Mouse (Mus musculus) heart, adult 2 months (tissue): ENCODE data around the gene Adpgk. TPM values are rescaled to one million over a fixed set of nuclear protein-coding genes. Genes with fewer than 3 reads are reported as not detected.

Experiments
- DNase-seq, 2 experiments: peaks; one replicate each; pipeline ENCODE4 v3.0.0; 2021
- H3K27ac ChIP-seq: fragments of 200-600 bp; 2 replicates; pipeline ENCODE4 v1.8.1; 2022
- H3K27me3 ChIP-seq: fragments of 200-500 bp; 2 replicates; pipeline ENCODE4 v1.6.1; 2012; ENCODE audit warnings: mild to moderate bottlenecking, low read length, inconsistent platforms, mixed read lengths; ENCODE audit not compliant: control insufficient read depth, insufficient read depth
- H3K36me3 ChIP-seq: fragments of 200-500 bp; 2 replicates; pipeline ENCODE4 v1.6.1; 2012; ENCODE audit warnings: low read length, inconsistent platforms; ENCODE audit not compliant: control insufficient read depth, insufficient read depth
- H3K4me1 ChIP-seq: fragments of 200-500 bp; 2 replicates; pipeline ENCODE4 v1.6.1; 2011; ENCODE audit warnings: low read length; ENCODE audit not compliant: control insufficient read depth, insufficient read depth
- H3K4me3 ChIP-seq: fragments of 200-600 bp; 2 replicates; pipeline ENCODE4 v1.8.1; 2022
- H3K79me2 ChIP-seq: fragments of 200-500 bp; replicated peaks from 2 replicates; pipeline ENCODE4 v1.6.1; 2012; ENCODE audit warnings: mild to moderate bottlenecking, inconsistent platforms, low read length, moderate library complexity, mixed read lengths; ENCODE audit not compliant: control insufficient read depth, insufficient read depth
- H3K9ac ChIP-seq: fragments of 200-500 bp; 2 replicates; pipeline ENCODE4 v1.6.1; 2012; ENCODE audit warnings: low read depth, mild to moderate bottlenecking, control low read depth, inconsistent platforms, low read length, mixed read lengths
- CTCF ChIP-seq: fragments of 200-600 bp; IDR thresholded peaks from 2 replicates; pipeline ENCODE4 v1.8.1; 2022; ENCODE audit warnings: antibody characterized with exemption, mild to moderate bottlenecking, moderate library complexity
- EP300 ChIP-seq: fragments of 200-500 bp; IDR thresholded peaks from 2 replicates; pipeline ENCODE4 v1.6.1; 2011; ENCODE audit warnings: low read depth, low read length, control low read depth; ENCODE audit not compliant: insufficient read depth
- POLR2A ChIP-seq: fragments of 200-500 bp; IDR thresholded peaks from 2 replicates; pipeline ENCODE4 v1.6.1; 2011; ENCODE audit warnings: mild to moderate bottlenecking, low read depth, low read length, control low read depth; ENCODE audit not compliant: insufficient read depth
- WGBS: fragments of 180-500 bp; shearing (Covaris S2); methylation state at CpG from one replicate; pipeline ENCODE4 v1.1.7; 2018; 5-methylcytosine and 5-hydroxymethylcytosine counted together
- intact Hi-C: fragments of 180-260 bp; cut with DNase I; formaldehyde crosslinking; loops from one replicate; pipeline ENCODE4 v1.15.1; 2025
- long read RNA-seq: library from polyadenylated mRNA; stranded (forward); transcript quantifications from one replicate; pipeline ENCODE4 v2.0.0, GENCODE M21; 2021
- polyA plus RNA-seq: library from polyadenylated mRNA; depleted of rRNA; stranded (reverse); fragments of >200 nt; gene quantifications from 2 replicates; pipeline ENCODE4 v1.2.3, GENCODE M21; 2012; rRNA removed
- total RNA-seq, 2 experiments: library from RNA; stranded (reverse); gene quantifications; 2 replicates each; pipeline ENCODE4 v1.2.3; 2021

The Adpgk gene
- 1 to 10 TPM; 7.7 to 7.8 TPM for total RNA-seq
- 6.6 and 8.1 TPM in 2 replicates for polyA plus RNA-seq
- long read RNA-seq, full-length matches to known transcripts = 8 of 8 reads
- long read RNA-seq, partial matches to known transcripts = 0 of 8 reads
- long read RNA-seq, other reads (novel, unspliced or antisense) = 0 of 8 reads

DNA sequence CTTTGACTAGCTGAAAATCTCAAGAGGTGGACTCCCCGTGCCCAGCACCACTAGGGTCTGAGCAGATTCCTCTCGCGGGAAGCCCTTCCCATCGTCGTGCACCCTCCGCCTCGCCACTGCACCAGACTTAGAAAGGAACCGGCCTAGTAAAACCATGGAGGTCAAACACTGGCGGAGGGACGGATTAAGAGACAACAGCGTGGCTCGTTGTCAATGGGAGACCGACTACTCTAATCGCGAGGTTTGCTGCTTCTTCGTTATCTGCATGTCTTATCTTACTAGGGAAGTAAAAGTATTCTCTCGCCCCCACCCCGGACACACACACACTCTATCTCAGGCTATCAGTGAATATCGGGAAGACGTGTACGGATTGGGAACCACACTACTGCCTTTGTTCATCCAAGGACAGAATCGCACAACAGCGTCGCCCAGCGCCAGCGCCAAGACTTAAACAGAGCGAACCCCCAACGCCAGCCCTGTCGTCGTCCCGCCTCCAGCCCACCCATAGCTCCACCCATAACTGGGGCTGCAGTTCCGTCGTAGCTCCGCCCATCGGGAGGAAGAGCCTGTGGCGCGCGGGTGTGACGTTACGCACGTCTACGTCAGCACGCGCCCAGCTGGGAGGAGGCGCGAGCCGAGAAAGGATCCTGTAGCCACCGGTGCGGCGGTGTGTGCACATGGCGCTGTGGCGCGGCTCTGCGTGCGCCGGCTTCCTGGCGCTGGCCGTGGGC lies at the start of gene Adpgk:
Gene Adpgk (plus strand): TSS at position 602 of the 731 bp plus-strand sequence.
- DNase-seq = peak; percentile 99
- intact Hi-C loops = loop anchor here (1.0 to 5.0 kb wide), 3 partner anchors 62 to 254 kb away; partner anchors contain the start of genes Bbs4 and Neo1

GRCm38 (mm10) chr9:59245181-59245580 lies 46.2 kb upstream of the Adpgk start:
- no peak for DNase-seq
- Histone ChIP-seq H3K9ac (no peak overlapping the region), H3K4me1 (no peaks in the 10 kb centered on the region), H3K79me2 (no peaks in the 10 kb centered on the region), H3K4me3 (no peak overlapping the region), H3K27ac (no peak overlapping the region), H3K36me3 (no peaks in the 10 kb centered on the region), H3K27me3 (no peaks in the 10 kb centered on the region)
- intact Hi-C loops = no loop called here
- no peak for TF ChIP-seq CTCF
- whole genome bisulfite sequencing = 42% methylated on average over 7 of the region's 7 CpGs

More for the DNA sequence above, at the start of gene Adpgk:
- Histone ChIP-seq H3K9ac (peak within 1 kb of the TSS; percentile 78), H3K27ac (peak within 1 kb of the TSS; percentile 88), H3K4me3 (peak within 1 kb of the TSS; percentile 93), H3K36me3 (no peaks in the 10 kb centered on the region; the same call in 1 of the 2 replicates), H3K4me1 (peaks cover 3% of the 10 kb centered on the region), H3K27me3 (no peaks in the 10 kb centered on the region), H3K79me2 (no peaks in the 10 kb centered on the region; the same call in 1 of the 2 replicates)
- under 1% methylated on average over 58 of the region's 58 CpGs for WGBS
- TF ChIP-seq EP300 = peak; percentile 95
- peak; percentile 98 for TF ChIP-seq POLR2A
- TF ChIP-seq CTCF = peak; percentile 69

- no peak overlapping the region for H3K27ac ChIP-seq
- no peaks in the 10 kb centered on the region for H3K4me1 ChIP-seq
- WGBS = 47% methylated on average over 6 of the region's 6 CpGs
- no peak overlapping the region for H3K4me3 ChIP-seq
- H3K27me3 ChIP-seq = no peaks in the 10 kb centered on the region
- intact Hi-C loops = no loop called here
- H3K9ac ChIP-seq = no peak overlapping the region
- no peak for DNase-seq
- TF ChIP-seq POLR2A (no peak), CTCF (no peak), EP300 (no peak)
- H3K79me2 ChIP-seq = no peaks in the 10 kb centered on the region
- H3K36me3 ChIP-seq = no peaks in the 10 kb centered on the region
These were observed 44.8 kb upstream of the Adpgk start for GRCm38 (mm10) chr9:59246456-59247029.

DNA sequence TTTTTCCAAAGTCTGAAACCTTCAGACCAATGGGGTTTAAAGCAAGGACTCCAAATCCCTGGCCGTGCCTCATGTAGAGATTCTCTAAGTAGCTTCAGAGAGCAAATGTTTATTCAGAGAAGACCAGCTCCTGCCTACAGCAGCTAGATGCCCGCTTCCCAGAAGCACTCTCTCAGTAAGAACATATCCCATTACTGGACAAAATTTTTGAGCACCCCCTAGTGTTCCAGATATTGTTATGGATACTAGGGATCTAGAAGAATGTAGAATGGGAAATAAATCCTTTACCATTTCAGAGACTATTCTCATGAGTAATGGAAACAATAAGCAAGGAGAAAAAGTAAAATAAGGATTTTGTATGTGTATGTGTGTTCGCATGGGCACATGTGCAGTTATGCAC lies 42.0 kb upstream of the Adpgk start:
- no peak overlapping the region for H3K27ac ChIP-seq
- no peak overlapping the region for H3K4me3 ChIP-seq
- H3K27me3 ChIP-seq = no peaks in the 10 kb centered on the region
- no peak for TF ChIP-seq POLR2A
- TF ChIP-seq CTCF = peak; percentile 36
- TF ChIP-seq EP300 = no peak
- H3K36me3 ChIP-seq = no peaks in the 10 kb centered on the region
- intact Hi-C loops = loop anchor here (1.0 kb wide), 1 partner anchor 236 kb away; no protein-coding TSS in a partner anchor
- H3K4me1 ChIP-seq = no peaks in the 10 kb centered on the region
- 72% methylated on average over 3 of the region's 3 CpGs for WGBS
- H3K79me2 ChIP-seq = no peaks in the 10 kb centered on the region
- H3K9ac ChIP-seq = no peak overlapping the region
- no peak for DNase-seq

GRCm38 (mm10) chr9:59250272-59250671 lies 41.1 kb upstream of the Adpgk start:
- Histone ChIP-seq H3K9ac (no peak overlapping the region), H3K27me3 (no peaks in the 10 kb centered on the region), H3K36me3 (no peaks in the 10 kb centered on the region), H3K4me1 (no peaks in the 10 kb centered on the region), H3K79me2 (no peaks in the 10 kb centered on the region), H3K4me3 (no peak overlapping the region), H3K27ac (no peak overlapping the region)
- no peak for TF ChIP-seq POLR2A
- peak; percentile 49 for TF ChIP-seq CTCF
- intact Hi-C loops = no loop called here
- DNase-seq = no peak
- WGBS = 63% methylated on average over 3 of the region's 3 CpGs
